Mouse (Mus musculus): ENCODE data around the gene Dpp6.

GRCm38 (mm10) chr5:27077821-27078220 lies 260.8 kb downstream of the Dpp6 start:
- TF ChIP-seq CTCF (IDR thresholded peaks at IDR 0.05; ENCODE audit: control insufficient read depth, insufficient read depth, low read length): no peak
- no peak for TF ChIP-seq POLR2A (IDR thresholded peaks at IDR 0.05; ENCODE audit: borderline replicate concordance, control insufficient read depth, low read depth, low read length)

Data from bone marrow, adult 2 months (tissue).